Mouse (Mus musculus) midbrain, embryonic 13.5 days (tissue): ENCODE measurements around the gene Dnah14. TPM values are rescaled to one million over a fixed set of nuclear protein-coding genes. Genes with fewer than 3 reads are reported as not detected.

Experiments used
- ATAC-seq: fragments of 200-750 bp; cut with Nextera tagmentation; 2 replicates; pipeline ENCODE4 v1.8.0; 2017; ENCODE audit warnings: mild to moderate bottlenecking, moderate TSS enrichment, moderate library complexity
- H3K27ac ChIP-seq: fragments of 300-500 bp; sonication (generic); 2 replicates; pipeline ENCODE4 v1.5.1; 2015; ENCODE audit warnings: inconsistent platforms, mild to moderate bottlenecking, moderate library complexity
- H3K27me3 ChIP-seq: fragments of 300-500 bp; sonication (generic); 2 replicates; pipeline ENCODE4 v1.6.1; 2015; ENCODE audit warnings: mild to moderate bottlenecking, inconsistent platforms
- H3K36me3 ChIP-seq: fragments of 300-500 bp; sonication (generic); 2 replicates; pipeline ENCODE4 v1.6.1; 2015; ENCODE audit warnings: mild to moderate bottlenecking, inconsistent platforms
- H3K4me1 ChIP-seq: fragments of 300-500 bp; sonication (generic); replicated peaks from 2 replicates; pipeline ENCODE4 v1.6.1; 2015; ENCODE audit warnings: inconsistent platforms
- H3K4me2 ChIP-seq: fragments of 300-500 bp; sonication (generic); replicated peaks from 2 replicates; pipeline ENCODE4 v1.6.1; 2015; ENCODE audit warnings: moderate library complexity, mild to moderate bottlenecking, inconsistent platforms
- H3K4me3 ChIP-seq: fragments of 300-500 bp; sonication (generic); replicated peaks from 2 replicates; pipeline ENCODE4 v1.5.1; 2015; ENCODE audit warnings: mild to moderate bottlenecking, inconsistent platforms
- H3K9ac ChIP-seq: fragments of 300-500 bp; sonication (generic); replicated peaks from 2 replicates; pipeline ENCODE4 v1.6.1; 2015; ENCODE audit warnings: mild to moderate bottlenecking, inconsistent platforms
- H3K9me3 ChIP-seq: fragments of 300-500 bp; sonication (generic); 2 replicates; pipeline ENCODE4 v1.6.1; 2016; ENCODE audit warnings: mild to moderate bottlenecking, inconsistent platforms
- WGBS: fragments of 180-500 bp; shearing (Covaris S2); methylation state at CpG from one replicate; pipeline ENCODE4 v1.1.7; 2015; 5-methylcytosine and 5-hydroxymethylcytosine counted together
- polyA plus RNA-seq: library from polyadenylated mRNA; unstranded; fragments of >200 nt; fragmentation: Nextera tagmentation; extraction: Ambion mirVana; gene quantifications from 2 replicates; pipeline ENCODE4 v1.2.1, GENCODE M21; 2015

Dnah14 gene
- polyA plus RNA-seq, 1 experiment from 2014 or later, result 0.73 TPM

DNA sequence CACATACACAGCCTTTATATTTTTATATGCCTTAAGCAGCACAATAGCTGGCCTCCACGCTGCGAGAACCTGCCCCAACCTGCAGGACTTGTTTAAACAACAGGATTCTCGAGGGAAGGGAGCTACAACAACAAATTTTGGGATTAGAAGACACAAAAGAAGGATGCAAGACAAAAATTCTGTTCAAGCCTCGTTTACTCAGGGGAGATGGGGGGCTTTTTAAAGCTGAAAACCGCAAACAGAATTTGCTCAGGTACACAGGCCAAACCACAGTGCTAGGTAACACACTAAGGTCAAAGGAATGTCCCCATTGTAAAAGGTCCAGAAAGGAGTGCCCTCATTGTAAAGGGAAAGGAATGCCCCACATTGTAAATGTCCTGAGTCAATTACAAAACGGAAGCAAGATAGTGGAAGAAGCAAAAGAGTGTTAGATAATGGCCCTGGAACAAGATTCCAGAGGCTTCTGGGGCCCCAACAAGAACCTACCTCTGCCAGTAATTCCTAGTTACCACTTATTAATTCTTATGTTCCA, 46.9 kb downstream of the Dnah14 start:
- Histone ChIP-seq H3K36me3 (no peaks in the 10 kb centered on the region), H3K4me3 (no peak overlapping the region), H3K27me3 (no peaks in the 10 kb centered on the region), H3K4me1 (no peaks in the 10 kb centered on the region), H3K9ac (no peak overlapping the region), H3K4me2 (no peak overlapping the region), H3K9me3 (no peaks in the 10 kb centered on the region), H3K27ac (no peak overlapping the region)
- 60% methylated on average over 6 of the region's 6 CpGs for WGBS
- ATAC-seq, result no peak

DNA sequence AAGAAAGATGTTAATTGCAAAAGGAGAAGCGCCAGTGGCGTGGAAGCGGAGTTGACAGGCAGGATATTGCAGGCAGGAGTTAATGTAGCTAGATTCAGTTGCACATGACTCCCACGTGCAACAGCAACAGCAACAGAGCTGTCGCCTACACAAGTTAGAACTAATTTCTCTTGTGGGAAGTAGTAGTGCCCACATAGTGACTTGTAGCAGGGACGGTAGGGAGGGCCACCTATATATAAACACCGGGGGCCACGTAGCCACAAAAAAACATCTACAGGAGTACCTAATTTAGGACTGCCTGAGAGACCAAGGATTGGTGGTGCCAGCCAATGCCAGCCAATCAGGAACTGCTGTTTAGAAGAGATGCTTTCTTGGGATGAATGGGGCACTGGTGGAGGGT, 48.5 kb downstream of the Dnah14 start:
- Histone ChIP-seq H3K27me3 (no peaks in the 10 kb centered on the region), H3K4me3 (no peak overlapping the region), H3K9ac (no peak overlapping the region), H3K4me2 (no peak overlapping the region), H3K9me3 (no peaks in the 10 kb centered on the region), H3K4me1 (0 out of 2 replicates have a peak, but pooled peaks cover 4% of the 10 kb centered on the region), H3K36me3 (no peaks in the 10 kb centered on the region), H3K27ac (no peak overlapping the region)
- ATAC-seq, result no peak
- WGBS, result 93% methylated on average over 8 of the region's 8 CpGs

DNA sequence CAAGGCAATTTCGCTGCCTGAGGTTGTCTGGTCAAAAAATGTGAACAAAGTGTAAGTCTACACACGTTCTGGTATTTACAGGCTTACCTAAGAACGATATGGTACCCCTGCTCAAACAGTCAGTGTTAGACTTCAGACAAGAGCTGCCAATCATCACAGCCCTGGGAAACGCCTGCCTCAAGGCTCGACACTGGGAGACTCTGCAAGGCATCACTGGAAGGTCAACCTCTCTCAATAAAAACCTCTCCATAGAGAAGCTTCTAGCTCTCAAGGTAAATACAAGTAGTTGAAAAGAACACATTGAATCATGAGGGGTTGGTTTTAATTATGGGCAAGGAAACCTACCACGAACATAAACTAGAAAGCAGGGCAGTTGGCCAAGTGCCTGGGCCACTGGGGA, 51.9 kb downstream of the Dnah14 start:
- no peak overlapping the region for H3K27ac ChIP-seq
- 81% methylated on average over 6 of the region's 6 CpGs for WGBS
- ATAC-seq, result no peak

GRCm38 (mm10) chr1:181631371-181631770, 55.0 kb downstream of the Dnah14 start:
- Histone ChIP-seq H3K4me1 (0 out of 2 replicates have a peak, but pooled peaks cover 4% of the 10 kb centered on the region), H3K27me3 (no peaks in the 10 kb centered on the region), H3K27ac (no peak overlapping the region), H3K36me3 (no peaks in the 10 kb centered on the region), H3K4me2 (no peak overlapping the region), H3K9ac (no peak overlapping the region), H3K4me3 (no peak overlapping the region), H3K9me3 (no peaks in the 10 kb centered on the region)
- no peak for ATAC-seq
- 85% methylated on average over 4 of the region's 4 CpGs for WGBS

More for the DNA sequence above, 51.9 kb downstream of the Dnah14 start:
- H3K4me1 ChIP-seq, result 0 out of 2 replicates have a peak, but pooled peaks cover 4% of the 10 kb centered on the region
- no peaks in the 10 kb centered on the region for H3K27me3 ChIP-seq
- H3K36me3 ChIP-seq, result no peaks in the 10 kb centered on the region
- no peak overlapping the region for H3K9ac ChIP-seq
- H3K4me2 ChIP-seq, result no peak overlapping the region
- H3K9me3 ChIP-seq, result no peaks in the 10 kb centered on the region
- H3K4me3 ChIP-seq, result no peak overlapping the region

GRCm38 (mm10) chr1:181637997-181638713, 61.8 kb downstream of the Dnah14 start:
- Histone ChIP-seq H3K27me3 (no peaks in the 10 kb centered on the region), H3K27ac (no peak overlapping the region), H3K4me2 (no peak overlapping the region), H3K9ac (no peak overlapping the region), H3K9me3 (no peaks in the 10 kb centered on the region), H3K4me3 (no peak overlapping the region), H3K4me1 (0 out of 2 replicates have a peak, but pooled peaks cover 3% of the 10 kb centered on the region), H3K36me3 (no peaks in the 10 kb centered on the region)
- ATAC-seq, result no peak
- 76% methylated on average over 12 of the region's 12 CpGs for WGBS

GRCm38 (mm10) chr1:181640383-181640782, 64.0 kb downstream of the Dnah14 start:
- no peak for ATAC-seq

DNA sequence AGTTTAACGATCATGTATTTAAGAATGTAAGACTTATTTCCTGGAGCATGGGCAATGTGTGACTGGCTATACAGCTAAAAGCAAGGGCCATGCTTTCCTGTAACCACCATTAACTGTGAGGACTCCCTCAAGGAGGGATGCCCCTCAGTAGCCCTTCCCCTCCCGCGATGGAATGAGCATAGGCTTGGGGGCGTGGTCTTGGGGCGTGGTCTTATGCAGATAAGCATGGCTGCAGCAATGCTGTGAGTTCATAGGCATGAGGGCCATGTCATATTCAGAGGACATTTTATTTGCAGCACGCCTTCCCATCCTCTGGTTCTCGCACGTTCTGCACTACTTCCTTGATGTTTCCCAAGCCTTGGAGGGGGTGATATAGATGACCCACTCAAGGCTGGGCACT, 71.1 kb downstream of the Dnah14 start:
- Histone ChIP-seq H3K27me3 (no peaks in the 10 kb centered on the region), H3K4me1 (no peaks in the 10 kb centered on the region), H3K9ac (no peak overlapping the region), H3K9me3 (no peaks in the 10 kb centered on the region), H3K36me3 (no peaks in the 10 kb centered on the region), H3K4me2 (no peak overlapping the region), H3K27ac (no peak overlapping the region), H3K4me3 (no peak overlapping the region)
- 57% methylated on average over 8 of the region's 8 CpGs for WGBS
- no peak for ATAC-seq

More at GRCm38 (mm10) chr1:181640383-181640782, 64.0 kb downstream of the Dnah14 start:
- H3K36me3 ChIP-seq, result no peaks in the 10 kb centered on the region
- H3K4me3 ChIP-seq, result no peak overlapping the region
- WGBS, result 92% methylated on average over 2 of the region's 2 CpGs
- H3K4me2 ChIP-seq, result no peak overlapping the region
- H3K9ac ChIP-seq, result no peak overlapping the region
- no peaks in the 10 kb centered on the region for H3K9me3 ChIP-seq
- H3K27ac ChIP-seq, result no peak overlapping the region
- H3K4me1 ChIP-seq, result 0 out of 2 replicates have a peak, but pooled peaks cover 3% of the 10 kb centered on the region
- no peaks in the 10 kb centered on the region for H3K27me3 ChIP-seq

GRCm38 (mm10) chr1:181653481-181653880, 77.1 kb downstream of the Dnah14 start:
- H3K27me3 ChIP-seq, result no peaks in the 10 kb centered on the region
- no peak for ATAC-seq

GRCm38 (mm10) chr1:181656421-181656820, 80.1 kb downstream of the Dnah14 start:
- Histone ChIP-seq H3K4me3 (no peak overlapping the region), H3K9ac (no peak overlapping the region), H3K9me3 (no peaks in the 10 kb centered on the region), H3K27me3 (no peaks in the 10 kb centered on the region), H3K27ac (no peak overlapping the region), H3K4me2 (no peak overlapping the region), H3K4me1 (0 out of 2 replicates have a peak, but pooled peaks cover 2% of the 10 kb centered on the region), H3K36me3 (no peaks in the 10 kb centered on the region)
- no peak for ATAC-seq
- 88% methylated on average over 5 of the region's 5 CpGs for WGBS

More at GRCm38 (mm10) chr1:181653481-181653880, 77.1 kb downstream of the Dnah14 start:
- H3K4me3 ChIP-seq, result no peak overlapping the region
- H3K27ac ChIP-seq, result no peak overlapping the region
- H3K36me3 ChIP-seq, result no peaks in the 10 kb centered on the region
- H3K9ac ChIP-seq, result no peak overlapping the region
- H3K4me1 ChIP-seq, result 0 out of 2 replicates have a peak, but pooled peaks cover 2% of the 10 kb centered on the region
- H3K4me2 ChIP-seq, result no peak overlapping the region
- 35% methylated on average over 3 of the region's 3 CpGs for WGBS
- H3K9me3 ChIP-seq, result no peaks in the 10 kb centered on the region

- H3K27ac ChIP-seq, result no peak overlapping the region
- no peak overlapping the region for H3K4me3 ChIP-seq
- WGBS, result 69% methylated on average over 4 of the region's 4 CpGs
- no peaks in the 10 kb centered on the region for H3K4me1 ChIP-seq
- no peaks in the 10 kb centered on the region for H3K36me3 ChIP-seq
- no peak overlapping the region for H3K9ac ChIP-seq
- no peaks in the 10 kb centered on the region for H3K9me3 ChIP-seq
- ATAC-seq, result no peak
- H3K4me2 ChIP-seq, result no peak overlapping the region
- no peaks in the 10 kb centered on the region for H3K27me3 ChIP-seq
These were observed 90.4 kb downstream of the Dnah14 start for GRCm38 (mm10) chr1:181666801-181667200.

DNA sequence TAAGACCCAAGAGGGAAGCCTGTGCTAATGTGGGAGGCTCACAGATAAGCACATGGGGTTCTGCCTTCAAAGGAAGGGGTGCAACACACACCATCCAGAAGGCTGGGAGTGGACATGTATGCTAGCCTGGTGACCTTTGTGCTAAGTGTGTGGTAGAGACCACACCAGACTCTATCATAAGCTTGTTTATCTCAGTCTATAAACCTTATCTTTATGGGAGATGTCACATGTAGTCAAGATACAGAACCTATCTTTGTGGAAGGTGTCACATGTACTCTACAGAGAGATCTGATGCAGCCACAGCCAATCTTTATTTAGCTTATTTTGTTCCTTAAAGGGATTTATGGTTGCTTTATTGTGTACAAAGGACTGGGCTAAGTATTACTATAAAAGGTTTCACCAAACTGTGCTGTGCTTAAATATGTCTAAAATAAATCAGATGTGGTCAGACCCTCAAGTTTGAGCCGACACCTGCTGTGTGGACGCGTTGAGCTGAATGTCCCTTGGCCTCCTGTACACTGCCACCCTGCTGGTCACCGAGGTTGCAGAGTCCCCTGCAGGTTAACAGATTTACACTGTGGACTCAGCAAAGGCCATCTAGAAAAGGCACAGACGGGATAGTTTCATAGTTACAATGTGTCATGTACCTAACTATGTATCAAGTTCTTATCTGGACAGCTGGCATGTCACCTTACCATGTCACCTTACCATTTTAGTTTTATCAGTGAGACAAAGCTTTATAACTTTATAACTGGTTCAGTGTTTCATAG, 118.6 kb downstream of the Dnah14 start:
- H3K4me1 ChIP-seq, result no peaks in the 10 kb centered on the region
- 78% methylated on average over 5 of the region's 5 CpGs for WGBS

GRCm38 (mm10) chr1:181728707-181729106, 152.3 kb downstream of the Dnah14 start:
- no peak overlapping the region for H3K4me3 ChIP-seq
- no peaks in the 10 kb centered on the region for H3K27me3 ChIP-seq
- no peak overlapping the region for H3K27ac ChIP-seq
- H3K4me2 ChIP-seq, result no peak overlapping the region
- no peaks in the 10 kb centered on the region for H3K9me3 ChIP-seq
- no peaks in the 10 kb centered on the region for H3K36me3 ChIP-seq
- WGBS, result 60% methylated on average over 5 of the region's 5 CpGs
- H3K9ac ChIP-seq, result no peak overlapping the region
- ATAC-seq, result no peak
- no peaks in the 10 kb centered on the region for H3K4me1 ChIP-seq

More for the DNA sequence above, 118.6 kb downstream of the Dnah14 start:
- no peak overlapping the region for H3K4me3 ChIP-seq
- H3K27ac ChIP-seq, result no peak overlapping the region
- no peaks in the 10 kb centered on the region for H3K36me3 ChIP-seq
- no peaks in the 10 kb centered on the region for H3K27me3 ChIP-seq
- H3K4me2 ChIP-seq, result no peak overlapping the region
- no peaks in the 10 kb centered on the region for H3K9me3 ChIP-seq
- no peak overlapping the region for H3K9ac ChIP-seq
- ATAC-seq, result no peak
